Mouse (Mus musculus): ENCODE measurements around the gene Cutc. TPM values are rescaled to one million over a fixed set of nuclear protein-coding genes. Genes with fewer than 3 reads are reported as not detected.

The Cutc gene
- polyA plus RNA-seq, 1 experiment = 12.4 TPM

GRCm38 (mm10) chr19:43813315-43813714 is 60.5 kb downstream of the Cutc start:
- Histone ChIP-seq H3K4me1 (ENCODE audit: control insufficient read depth, insufficient read depth, low read length) (peaks cover 21% of the 10 kb centered on the region), H3K4me3 (ENCODE audit: insufficient read depth, low read length) (no peak overlapping the region), H3K27ac (ENCODE audit: insufficient read depth, low read depth, low read length) (no peak overlapping the region)
- no peak for TF ChIP-seq CTCF (IDR thresholded peaks at IDR 0.05; ENCODE audit: low read depth, low read length)
- TF ChIP-seq POLR2A (IDR thresholded peaks at IDR 0.05; ENCODE audit: borderline replicate concordance, low read depth, low read length) = no peak

DNA sequence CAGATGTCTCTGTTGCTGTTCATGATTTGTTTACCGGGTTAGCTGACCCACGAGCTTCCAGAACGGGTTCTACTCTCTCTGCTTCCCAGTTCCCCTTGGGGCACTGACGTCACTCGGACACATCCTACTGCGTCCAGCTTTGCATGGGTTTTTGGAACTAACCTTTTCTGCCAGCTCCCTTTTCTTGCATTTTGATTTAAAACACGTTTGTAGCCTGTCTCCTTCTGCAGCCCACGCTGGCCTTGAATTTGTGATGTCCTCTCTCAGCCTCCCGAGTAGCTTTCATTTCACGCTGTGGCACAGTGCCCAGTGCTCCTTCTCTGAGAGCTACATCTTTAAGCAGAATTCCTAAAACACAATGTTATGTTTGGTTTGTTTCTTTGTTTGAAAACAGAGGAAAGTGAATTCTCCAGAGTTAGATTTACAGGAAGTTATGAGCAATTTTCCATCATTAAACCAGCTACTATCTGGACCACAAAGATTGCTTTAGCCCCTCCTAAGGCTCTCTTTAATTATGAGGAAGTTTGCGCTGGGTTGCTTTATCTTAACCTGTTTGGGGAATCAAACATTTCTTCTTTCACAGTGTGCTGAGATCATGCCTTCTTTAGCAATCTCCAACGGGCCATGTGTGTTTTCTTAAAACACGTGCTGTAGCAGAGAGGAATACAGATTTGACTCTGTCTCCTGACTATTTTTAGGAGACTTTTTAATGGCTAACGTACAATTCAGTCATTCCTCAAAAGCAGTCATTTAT is 63.0 kb downstream of the Cutc start:
- Histone ChIP-seq H3K4me1 (ENCODE audit: control insufficient read depth, insufficient read depth, low read length) (peaks cover 14% of the 10 kb centered on the region), H3K27ac (ENCODE audit: insufficient read depth, low read depth, low read length) (peak overlapping the region; percentile 54), H3K4me3 (ENCODE audit: insufficient read depth, low read length) (peak overlapping the region; percentile 55)
- TF ChIP-seq CTCF (IDR thresholded peaks at IDR 0.05; ENCODE audit: low read depth, low read length) (no peak), POLR2A (IDR thresholded peaks at IDR 0.05; ENCODE audit: borderline replicate concordance, low read depth, low read length) (no peak)

Other genes with a start within 250 kb of the Cutc start
- 49.3 and 53.5 TPM in 2 replicates for gene Got1, start 228.4 kb upstream of the Cutc start, polyA plus RNA-seq (2012; ENCODE audit: insufficient read depth, insufficient read length, missing spikeins)
- gene Nkx2-3, start 140.7 kb upstream of the Cutc start, polyA plus RNA-seq (2012; ENCODE audit: insufficient read depth, insufficient read length, missing spikeins) = not detected in 2 replicates
- gene Slc25a28, start 78.1 kb upstream of the Cutc start, polyA plus RNA-seq (2012; ENCODE audit: insufficient read depth, insufficient read length, missing spikeins) = 34.1 and 40.1 TPM in 2 replicates
- 23.4 and 26.1 TPM in 2 replicates for gene Entpd7, start 63.3 kb upstream of the Cutc start, polyA plus RNA-seq (2012; ENCODE audit: insufficient read depth, insufficient read length, missing spikeins)
- gene Cox15, start within 50 bp of the Cutc start, polyA plus RNA-seq (2012; ENCODE audit: insufficient read depth, insufficient read length, missing spikeins) = 18.5 and 20.5 TPM in 2 replicates
- 0.57 and 0.78 TPM in 2 replicates for gene Abcc2, start 29.2 kb downstream of the Cutc start, polyA plus RNA-seq (2012; ENCODE audit: insufficient read depth, insufficient read length, missing spikeins)
- gene Dnmbp, start 187.2 kb downstream of the Cutc start, polyA plus RNA-seq (2012; ENCODE audit: insufficient read depth, insufficient read length, missing spikeins) = 10.2 and 13.5 TPM in 2 replicates
- gene Cpn1, start 233.6 kb downstream of the Cutc start, polyA plus RNA-seq (2012; ENCODE audit: insufficient read depth, insufficient read length, missing spikeins) = 0.28 TPM in 1 of 2 replicates, not detected in the other

Measured in bone marrow macrophage, adult 2 months (primary cell).